In genomic region chr7:19403731-19404296, GRCm38 (mm10) we compare ENCODE assay signal across 7 mouse cellular contexts. TPM values are rescaled to one million over a fixed set of nuclear protein-coding genes. Genes with fewer than 3 reads are reported as not detected.
DNase-seq lines count a peak whose midpoint lies in the region; ATAC-seq and TF ChIP-seq lines count a peak whose summit lies in the region.

Gene Klc3 (minus strand): TSS chr7:19404104.

- peak within 1 kb of the TSS; percentile 43 to 50 for H3K4me3 ChIP-seq in MEL (ENCODE audit: control insufficient read depth in 1 of 2, insufficient read depth in 1 of 2, low read depth in 2 of 2, low read length in 2 of 2)
- peak within 1 kb of the TSS; percentile 74 for H3K4me3 ChIP-seq in heart, embryonic 16.5 days (ENCODE audit: low read length)

- no peaks in the 10 kb centered on the region; the same call in 1 of the 2 replicates for H3K79me2 ChIP-seq in MEL (ENCODE audit: control insufficient read depth, insufficient read depth, low read length, poor library complexity)

- H3K4me2 ChIP-seq in heart, embryonic 16.5 days (ENCODE audit: low read depth, low read length) = peak within 1 kb of the TSS; percentile 99

- no peaks in the 10 kb centered on the region for H3K27me3 ChIP-seq in MEL (ENCODE audit: control insufficient read depth in 1 of 2, insufficient read depth in 2 of 2, low read length in 2 of 2)
- H3K27me3 ChIP-seq in heart, embryonic 16.5 days (ENCODE audit: control insufficient read depth, insufficient read depth, low read length) = peaks cover 32% of the 10 kb centered on the region

- no peak for TF ChIP-seq RAD21 in MEL (IDR thresholded peaks at IDR 0.05; ENCODE audit: low read depth, low read length)

- peak; percentile 49 for ATAC-seq in heart, embryonic 16.5 days (replicated peaks; ENCODE audit: extremely low read depth, insufficient read depth, low FRiP score)

- TF ChIP-seq POLR2A in MEL (IDR thresholded peaks at IDR 0.05; ENCODE audit: control insufficient read depth in 1 of 2, insufficient read depth in 1 of 2, low read depth in 1 of 2, low read length in 2 of 2, poor library complexity in 1 of 2) = no peak

- peaks cover 0 to 13% of the 10 kb centered on the region in 2 experiments; a peak in 3 of 4 replicates for H3K4me1 ChIP-seq in MEL (ENCODE audit: control insufficient read depth in 1 of 2, insufficient read depth in 2 of 2, low read length in 2 of 2)
- peaks cover 6% of the 10 kb centered on the region for H3K4me1 ChIP-seq in heart, embryonic 16.5 days (ENCODE audit: control insufficient read depth, insufficient read depth, low read length)

- no peaks in the 10 kb centered on the region; a peak in 1 of 4 replicates for H3K36me3 ChIP-seq in MEL (ENCODE audit: control insufficient read depth in 1 of 2, insufficient read depth in 2 of 2, low read length in 2 of 2)
- H3K36me3 ChIP-seq in heart, embryonic 16.5 days (ENCODE audit: control insufficient read depth, insufficient read depth) = no peaks in the 10 kb centered on the region

- under 1% methylated on average over 62 of the region's 62 CpGs for WGBS in heart, embryonic 16.5 days

- no peak for TF ChIP-seq EP300 in MEL (IDR thresholded peaks at IDR 0.05; ENCODE audit: low read depth in 1 of 2, low read length in 2 of 2)

- no peak within 1 kb of the TSS for H3K27ac ChIP-seq in MEL (ENCODE audit: control insufficient read depth, low read depth, low read length)
- no peak within 1 kb of the TSS for H3K27ac ChIP-seq in heart, embryonic 16.5 days (ENCODE audit: low read length)

- DNase-seq in MEL (ENCODE audit: low read depth, low spot score) = peak; percentile 82
- peak; percentile 68 for DNase-seq in c-Kit-positive CD71-negative TER-119-negative erythroid progenitor cells, embryonic 14.5 days (ENCODE audit: low read depth)
- DNase-seq in kidney, postnatal 4 days = peak; percentile 77 to 88
- peak; percentile 36 for DNase-seq in mesoderm, embryonic 11.5 days (ENCODE audit: low read depth, low spot score)
- DNase-seq in spleen, postnatal 14 days (ENCODE audit: low spot score in 2 of 2) = peak; percentile 62 to 63
- no peak for DNase-seq in layer of hippocampus, adult 9-10 months (ENCODE audit: low spot score)

- H3K9ac ChIP-seq in MEL (ENCODE audit: control insufficient read depth, low read depth, low read length, poor library complexity, severe bottlenecking) = peak within 1 kb of the TSS; percentile 43
- H3K9ac ChIP-seq in heart, embryonic 16.5 days (ENCODE audit: low read length) = peak within 1 kb of the TSS; percentile 73

- TF ChIP-seq CTCF in MEL (IDR thresholded peaks at IDR 0.05 in 2 of 3, conservative IDR thresholded peaks at IDR 0.05 in 1 of 3; ENCODE audit: control insufficient read depth in 1 of 3, insufficient read depth in 1 of 3, low read depth in 2 of 3, low read length in 3 of 3, poor library complexity in 1 of 3, severe bottlenecking in 1 of 3) = no peak

- H3K9me3 ChIP-seq in MEL (replicated peaks; ENCODE audit: insufficient read depth, low read length) = no peaks in the 10 kb centered on the region
- H3K9me3 ChIP-seq in heart, embryonic 16.5 days (replicated peaks; ENCODE audit: control insufficient read depth, low read length) = peaks cover 5% of the 10 kb centered on the region

TF ChIP-seq in MEL, 35 proteins besides CTCF, POLR2A, EP300 and RAD21:
- TF ChIP-seq SIN3A (IDR thresholded peaks at IDR 0.05; ENCODE audit: low read length) = no peak
- TF ChIP-seq POLR2AphosphoS5 (IDR thresholded peaks at IDR 0.05; ENCODE audit: borderline replicate concordance, low read depth, low read length) = no peak
- TF ChIP-seq JUND (IDR thresholded peaks at IDR 0.05; ENCODE audit: low read depth, low read length) = no peak
- peak; percentile 67 for TF ChIP-seq NRF1 (IDR thresholded peaks at IDR 0.05; ENCODE audit: insufficient read depth, low read depth, low read length, poor library complexity, severe bottlenecking)
- no peak for TF ChIP-seq HCFC1 (IDR thresholded peaks at IDR 0.05; ENCODE audit: low read depth, low read length)

RNA-seq across cellular contexts. Expression of gene Klc3, which starts in this region (rescaled TPM):
- total RNA-seq in MEL (2012; rRNA removed) = 2.7 and 3.6 TPM in 2 replicates
- polyA plus RNA-seq in MEL (2012; ENCODE audit: insufficient read depth in 1 of 2, insufficient read length in 2 of 2, low read depth in 1 of 2, low replicate concordance in 2 of 2, missing spikeins in 1 of 2) = under 1 TPM in 1 of 2 experiments, not detected in 1; 0.42 TPM
- polyA plus RNA-seq in heart, embryonic 16.5 days (2015; fragmentation: Nextera tagmentation; extraction: Ambion mirVana) = 4.1 and 5.0 TPM in 2 replicates
